Mouse (Mus musculus): ENCODE measurements around the gene Ager.

The Ager gene

DNA sequence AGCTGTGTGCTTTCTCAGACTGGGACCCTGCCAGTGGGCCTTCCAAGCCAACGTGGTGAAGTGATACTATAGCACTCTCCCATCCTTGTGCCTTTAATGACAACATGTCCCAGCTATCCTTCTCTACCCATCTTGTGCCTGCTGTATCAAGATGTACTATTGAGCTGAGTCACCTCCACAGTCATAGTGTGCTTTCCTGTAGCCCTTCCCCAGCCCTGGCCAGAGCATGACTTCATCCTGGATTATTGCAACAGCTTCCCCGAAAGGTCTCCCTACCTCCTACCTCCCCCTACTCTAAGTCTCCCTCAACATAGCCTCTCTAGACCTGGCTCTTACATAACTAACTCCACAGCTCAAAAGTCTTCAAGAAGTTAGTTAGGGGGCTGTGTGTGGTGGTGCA, 38.0 kb downstream of the Ager start:
- no peak for DNase-seq

DNA sequence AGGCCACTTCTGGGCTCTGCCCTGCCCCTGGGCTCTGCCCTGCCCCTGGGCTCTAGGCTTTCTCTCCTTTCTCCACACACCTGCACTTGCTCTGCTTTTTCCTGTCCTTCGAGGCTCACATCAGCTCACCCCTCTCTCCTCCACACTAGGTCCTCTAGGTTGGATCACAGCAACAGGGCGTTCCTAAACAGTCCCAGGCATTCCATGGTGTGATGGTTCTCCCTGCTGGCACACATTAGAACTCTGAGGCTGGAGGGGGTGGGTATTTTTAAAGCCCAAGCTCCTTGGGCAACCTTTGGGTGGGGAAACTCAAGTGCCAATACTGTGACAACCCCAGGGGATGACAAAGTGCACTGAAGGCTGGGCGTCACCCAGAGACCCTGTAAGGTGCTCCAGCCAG, 39.8 kb downstream of the Ager start:
- DNase-seq = no peak

DNA sequence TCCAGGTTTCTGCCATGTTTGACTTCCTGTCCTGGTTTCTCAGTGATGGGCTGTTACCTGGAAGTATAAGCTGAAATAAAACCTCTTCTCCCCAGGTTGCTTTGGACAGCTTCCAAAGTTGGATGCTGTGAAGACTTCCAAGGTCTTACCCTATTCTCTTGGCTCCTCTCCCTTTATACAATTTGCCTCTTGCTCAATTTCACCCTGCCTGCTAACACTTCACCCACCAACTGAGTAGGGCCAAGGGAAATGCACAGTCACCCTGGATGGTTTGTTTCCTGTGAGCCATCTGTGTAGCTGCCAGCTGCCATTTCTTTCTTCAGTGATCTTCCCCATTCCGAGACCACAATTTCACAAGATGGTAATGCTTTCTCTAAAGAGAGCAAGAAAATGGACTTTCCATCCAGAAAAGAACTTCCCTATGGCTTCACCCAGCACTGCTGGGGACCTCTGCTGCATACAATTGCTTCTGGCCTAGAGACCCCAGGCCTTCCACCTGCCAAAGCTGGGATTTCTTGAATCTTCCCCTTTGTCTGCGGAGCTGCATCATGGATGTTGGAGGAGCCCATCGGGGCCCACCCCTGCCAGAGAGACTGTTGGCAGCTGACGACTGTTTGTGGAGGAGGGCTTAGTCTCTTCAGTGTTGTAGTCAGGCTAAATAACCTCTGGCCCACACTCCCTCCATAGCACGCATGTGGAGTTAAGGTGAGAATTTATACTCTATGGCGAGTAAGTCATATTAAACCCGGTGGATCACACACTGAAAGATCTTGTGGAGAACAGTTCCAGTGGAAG, 42.0 kb downstream of the Ager start:
- DNase-seq = no peak

DNA sequence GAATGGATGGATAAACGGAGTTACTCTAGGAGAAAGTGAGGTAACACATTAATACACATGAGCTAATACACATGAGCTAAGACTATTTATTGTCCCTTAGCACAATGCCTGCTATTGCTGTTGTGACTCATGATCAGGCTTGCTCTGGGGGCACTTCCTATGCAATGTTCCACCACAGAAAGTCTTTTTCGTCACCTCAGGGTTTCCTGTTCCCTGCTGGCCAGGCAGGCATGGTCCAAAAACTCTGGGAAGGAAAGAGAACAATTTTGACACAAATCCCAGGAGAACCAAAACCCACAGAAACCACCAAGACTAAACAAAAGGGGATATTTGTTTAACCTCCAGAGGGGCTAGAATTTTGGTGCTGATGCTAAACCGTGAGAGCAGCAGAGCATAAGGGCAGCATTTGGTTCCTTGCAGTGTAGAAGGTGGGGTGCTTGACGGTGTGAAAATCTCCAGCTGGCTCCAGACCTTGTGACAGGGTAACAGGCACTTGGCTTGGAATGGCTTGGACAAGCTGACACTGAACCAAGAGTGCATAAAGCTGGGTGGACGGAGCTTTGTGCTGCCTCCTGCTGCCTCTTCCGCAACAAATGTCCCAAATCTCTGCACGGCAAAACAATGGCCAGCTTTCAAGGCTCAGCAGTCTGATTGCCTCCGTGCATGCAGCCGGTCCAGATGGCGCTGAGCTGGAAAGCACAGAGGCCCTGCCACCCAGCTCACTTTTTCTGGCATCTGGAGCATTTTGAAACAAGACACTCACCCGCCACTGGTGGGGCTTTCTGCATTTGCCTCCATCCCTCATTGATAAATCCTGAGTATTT, 43.3 kb downstream of the Ager start:
- peak; percentile 72 for DNase-seq

DNA sequence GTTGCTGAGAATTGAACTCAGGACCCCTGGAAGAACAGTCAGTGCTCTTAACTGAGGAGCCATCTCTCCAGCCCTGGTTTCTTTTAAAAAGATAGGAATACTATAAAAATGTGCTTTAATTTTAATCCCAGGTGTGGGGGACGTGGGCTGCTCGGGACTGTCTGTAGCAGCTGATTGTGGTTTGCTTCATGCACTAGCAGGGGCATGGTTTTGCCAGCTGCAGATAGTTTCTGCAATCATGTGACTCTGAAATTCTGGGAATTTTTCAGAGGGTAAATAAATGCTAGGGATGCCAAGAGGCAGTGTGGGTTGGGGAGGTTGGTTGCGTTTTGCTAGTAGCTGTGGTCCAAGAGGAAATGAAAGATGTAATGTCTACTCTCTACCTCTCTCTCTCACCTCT, 44.3 kb downstream of the Ager start:
- DNase-seq = no peak

DNA sequence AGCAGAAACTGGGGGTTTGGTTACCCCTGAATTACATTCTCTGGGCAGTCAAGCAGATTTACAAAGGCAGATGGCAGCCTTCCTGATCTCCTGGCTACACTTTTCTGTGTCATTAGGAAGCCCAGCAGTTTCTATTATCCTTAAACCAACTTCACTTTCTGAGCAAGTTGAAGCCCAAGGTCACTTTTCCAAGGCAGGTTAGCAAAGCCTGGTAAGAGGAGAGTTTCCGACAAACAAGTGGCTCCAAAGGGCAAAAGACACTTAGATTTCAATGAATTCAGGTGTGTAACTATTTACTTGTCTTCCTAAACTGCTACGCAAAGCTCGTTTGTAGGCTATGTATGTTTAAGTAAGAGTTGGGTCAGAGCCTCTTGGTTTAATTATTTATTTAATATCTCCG, 45.7 kb downstream of the Ager start:
- no peak for DNase-seq

DNA sequence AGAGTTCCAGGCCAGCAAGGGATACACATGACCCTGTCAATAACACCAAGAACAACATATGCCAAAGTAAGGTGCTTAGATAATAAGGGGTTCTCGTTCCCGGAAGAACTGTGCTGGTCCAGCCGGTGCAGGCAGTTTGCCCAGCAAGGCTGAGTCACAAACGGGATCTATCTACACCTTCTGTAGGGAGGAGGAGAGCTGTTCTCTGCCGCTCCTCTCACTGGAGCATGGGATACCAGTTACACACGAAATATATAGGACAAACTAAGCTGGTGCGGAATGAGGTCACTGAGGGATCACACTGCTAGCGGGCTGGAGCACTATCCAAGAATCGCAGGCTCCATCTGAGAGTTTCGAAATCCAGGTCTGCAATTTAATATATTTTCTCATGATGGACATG, 46.3 kb downstream of the Ager start:
- no peak for DNase-seq

DNA sequence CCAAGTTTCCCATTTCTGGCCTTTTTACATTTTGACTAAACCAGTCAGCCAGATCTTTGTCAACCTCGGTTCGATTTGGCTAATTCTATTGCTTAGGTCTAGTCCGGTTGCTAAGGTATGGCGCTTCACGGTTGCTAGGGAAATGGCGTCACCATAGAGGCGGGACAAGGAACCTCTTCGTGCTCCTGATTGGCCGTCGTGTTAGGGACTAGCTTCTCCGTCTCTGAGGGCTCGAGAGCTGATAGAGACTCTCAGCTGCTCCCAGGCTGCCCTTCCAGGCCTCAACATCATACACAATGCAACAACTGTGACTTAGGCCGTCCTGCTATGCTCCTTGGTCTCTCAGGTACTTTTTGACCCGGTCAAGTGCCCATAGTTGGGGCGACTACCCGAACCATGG, 46.9 kb downstream of the Ager start, which contains the start of gene Fkbpl:
Gene Fkbpl, plus strand, starts transcription at position 157 of the 400 bp plus-strand sequence.
- peak; percentile 97 for DNase-seq

DNA sequence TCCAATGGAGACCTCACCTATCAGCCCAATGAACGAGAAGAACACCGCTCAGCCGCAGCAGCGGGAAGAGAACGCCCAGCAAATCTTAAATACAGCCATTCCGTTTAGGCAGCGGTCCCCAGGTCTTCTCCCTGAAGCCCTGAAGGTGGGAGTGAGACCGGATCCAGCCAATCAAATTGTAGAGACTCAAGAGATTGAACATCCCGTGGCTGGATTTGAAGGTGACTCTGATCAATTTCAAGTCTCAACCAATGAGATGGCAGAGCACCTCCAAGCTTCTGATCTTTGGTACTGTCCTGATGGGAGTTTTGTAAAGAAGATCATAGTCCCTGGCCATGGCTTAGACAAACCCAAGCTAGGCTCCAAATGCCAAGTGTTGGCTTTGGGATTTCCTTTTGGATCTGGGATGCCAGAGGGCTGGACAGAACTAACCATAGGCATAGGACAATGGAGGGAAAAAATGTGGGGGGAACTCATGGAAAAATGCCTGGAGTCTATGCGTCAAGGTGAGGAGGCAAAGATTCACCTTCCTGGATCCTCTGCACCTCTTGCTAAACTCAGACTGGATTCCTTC, 47.7 kb downstream of the Ager start:
- DNase-seq = no peak

DNA sequence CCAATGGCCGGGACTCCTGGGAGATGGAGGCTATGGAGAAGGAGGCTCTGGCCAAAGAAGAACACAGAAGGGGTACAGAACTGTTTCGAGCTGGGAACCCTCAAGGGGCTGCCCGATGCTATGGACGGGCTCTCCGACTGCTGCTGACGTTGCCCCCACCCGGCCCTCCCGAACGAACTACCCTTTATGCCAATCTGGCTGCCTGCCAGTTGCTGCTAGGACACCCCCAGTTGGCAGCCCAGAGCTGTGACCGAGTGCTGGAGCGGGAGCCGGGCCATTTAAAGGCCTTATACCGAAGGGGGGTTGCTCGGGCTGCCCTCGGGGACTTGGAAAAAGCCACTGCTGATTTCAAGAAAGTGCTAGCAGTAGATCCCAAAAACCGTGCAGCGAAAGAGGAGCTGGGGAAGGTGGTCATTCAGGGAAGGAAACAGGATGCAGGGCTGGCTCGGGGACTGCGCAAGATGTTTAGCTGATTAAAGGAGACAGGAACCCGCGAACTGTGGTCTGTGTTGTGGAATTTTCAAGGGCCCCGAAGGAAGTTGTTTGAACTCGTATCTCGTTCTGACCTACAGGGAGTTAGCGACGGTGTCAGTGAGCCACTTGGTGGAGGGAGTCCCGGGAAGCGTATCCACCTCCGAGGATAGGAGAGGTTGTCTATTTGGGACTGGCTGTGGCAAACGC, 48.3 kb downstream of the Ager start:
- no peak for DNase-seq

DNA sequence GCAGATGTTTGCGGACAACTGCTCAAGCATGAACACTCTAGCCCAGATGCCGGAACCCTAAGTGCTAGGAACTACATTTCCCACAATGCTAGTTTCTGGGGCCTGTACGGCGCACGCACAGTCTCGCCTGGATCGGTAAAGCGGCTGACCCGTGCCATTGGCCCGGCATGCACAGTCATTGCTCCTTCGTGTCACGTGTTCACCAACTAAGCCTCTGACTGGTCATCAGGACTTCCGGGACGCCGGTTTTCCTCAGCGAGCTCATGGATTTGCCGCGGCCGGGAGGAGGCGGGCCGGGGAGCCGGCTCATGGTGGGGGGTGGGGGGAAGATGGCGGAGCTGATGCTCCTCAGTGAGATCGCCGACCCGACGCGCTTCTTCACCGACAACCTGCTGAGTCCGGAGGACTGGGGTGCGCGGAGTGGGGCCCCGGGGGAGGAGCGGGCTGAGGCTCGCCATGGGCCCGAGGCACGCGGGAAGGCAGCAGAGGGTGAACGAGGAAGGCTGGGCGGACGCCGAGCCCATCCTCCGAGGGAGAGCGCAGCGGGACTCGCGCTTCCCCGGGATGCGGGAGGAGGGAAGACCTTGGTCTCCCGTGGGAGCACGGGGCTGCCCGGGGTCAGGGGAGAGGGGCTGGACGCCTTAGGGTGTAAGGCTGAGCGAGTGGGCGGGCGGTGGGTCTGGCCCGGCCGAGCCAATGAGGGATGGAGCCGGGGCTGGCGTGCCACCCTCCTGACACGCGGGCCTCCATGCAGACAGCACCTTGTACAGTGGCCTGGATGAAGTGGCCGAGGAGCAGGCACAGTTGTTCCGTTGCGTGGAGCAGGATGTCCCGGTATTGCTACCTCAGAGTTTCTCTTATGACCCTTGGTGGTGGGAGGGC, 49.5 kb downstream of the Ager start, which contains the start of gene Atf6b:
Gene Atf6b, plus strand, starts transcription at position 241 of the 882 bp plus-strand sequence.
- DNase-seq = peak; percentile 99

DNA sequence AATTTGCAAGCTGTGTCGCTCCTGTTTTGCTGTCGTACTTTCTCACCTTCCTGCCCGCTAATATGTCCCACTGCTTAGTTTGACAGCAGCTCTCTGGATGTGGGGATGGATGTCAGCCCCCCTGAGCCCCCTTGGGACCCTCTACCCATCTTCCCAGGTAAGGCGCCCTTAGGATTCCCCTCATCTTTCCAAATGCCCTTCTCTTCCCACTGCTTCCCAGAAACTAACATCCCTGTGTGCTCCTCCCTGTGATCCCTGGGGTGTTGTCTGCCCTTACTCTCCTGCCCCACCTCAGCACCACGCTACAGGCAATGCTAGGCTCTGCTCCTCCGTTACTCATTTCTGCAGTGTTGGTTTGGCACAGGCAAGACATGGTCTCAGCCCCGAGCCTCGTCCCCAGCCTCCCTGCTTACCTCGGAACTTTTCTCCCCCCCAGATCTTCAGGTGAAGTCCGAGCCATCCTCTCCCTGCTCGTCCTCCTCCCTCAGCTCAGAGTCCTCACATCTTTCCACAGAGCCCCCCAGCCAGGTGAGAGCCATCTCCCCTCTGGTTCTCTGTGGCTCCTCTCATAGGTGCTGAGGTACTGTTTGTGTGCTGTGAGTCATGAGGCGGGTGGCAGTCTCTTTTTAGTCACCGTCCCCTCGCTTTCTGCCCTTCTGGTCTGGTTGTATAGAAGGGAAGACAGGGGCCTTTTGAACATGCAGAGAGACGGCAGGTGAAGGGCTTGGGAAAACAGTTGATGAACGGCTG, 50.7 kb downstream of the Ager start:
- no peak for DNase-seq

DNA sequence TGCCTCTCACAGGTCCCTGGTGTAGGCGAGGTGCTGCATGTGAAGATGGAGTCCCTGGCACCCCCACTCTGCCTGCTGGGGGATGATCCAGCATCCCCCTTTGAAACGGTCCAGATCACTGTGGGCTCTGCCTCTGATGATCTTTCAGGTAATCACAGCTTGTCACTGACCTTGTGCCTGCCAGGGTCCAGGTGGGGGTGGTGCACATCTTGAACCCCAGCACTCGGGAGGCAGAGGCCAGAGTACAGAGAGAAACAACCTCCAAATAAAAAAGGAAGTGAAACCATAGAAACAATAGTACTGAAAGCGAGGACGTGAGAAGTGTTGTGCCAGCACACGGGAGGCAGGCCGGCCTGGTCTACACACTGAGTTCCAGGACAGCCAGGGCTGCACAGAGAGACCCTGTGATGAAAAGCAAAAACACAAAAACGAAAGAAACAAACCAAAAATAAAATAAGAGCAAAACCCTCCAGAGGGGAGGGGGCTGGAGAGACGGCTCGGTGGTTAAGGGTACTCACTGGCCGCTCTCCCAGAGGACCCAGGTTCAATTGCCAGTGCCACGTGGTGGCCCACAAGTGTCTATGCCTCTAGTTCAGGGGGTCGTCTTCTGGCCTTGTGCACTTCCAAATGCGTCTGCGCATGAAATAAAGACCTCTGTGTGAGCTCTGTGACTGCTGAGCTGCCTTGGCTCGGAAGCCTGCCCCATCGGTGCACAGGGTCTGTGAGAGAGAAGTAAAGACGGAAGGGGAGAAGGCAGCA, 51.6 kb downstream of the Ager start:
- DNase-seq = no peak
